ENCODE assay signal across 9 mouse cellular contexts in genomic region chr11:118198296-118198600, GRCm38 (mm10). TPM values are rescaled to one million over a fixed set of nuclear protein-coding genes. Genes with fewer than 3 reads are reported as not detected.
DNase-seq lines count a peak whose midpoint lies in the region; ATAC-seq lines count a peak whose summit lies in the region.
"Had no signal": no experiment of that assay in that cellular context is flagged by ENCODE, and none has a peak within 500 bp of the region (broad histone marks: within the 10 kb centered on the region; RNA-seq: fewer than 3 reads in every experiment).

No protein-coding gene starts in this region.

- WGBS in heart, embryonic 15.5 days: 39% methylated on average over 2 of the region's 2 CpGs
- WGBS in forebrain, embryonic 13.5 days: 2% methylated on average over 2 of the region's 2 CpGs
- WGBS in midbrain, embryonic 10.5 days: 60% methylated on average over 2 of the region's 2 CpGs
- 62% methylated on average over 2 of the region's 2 CpGs for WGBS in liver, embryonic 12.5 days (ENCODE audit: insufficient replicate concordance)

- no peak overlapping the region; the same call in 1 of the 2 replicates for H3K9ac ChIP-seq in heart, embryonic 15.5 days
- peak overlapping the region; percentile 57 for H3K9ac ChIP-seq in forebrain, embryonic 13.5 days
- no peak overlapping the region for H3K9ac ChIP-seq in liver, embryonic 12.5 days
- H3K9ac ChIP-seq: liver, postnatal 0 days had no signal

- H3K4me2 ChIP-seq in heart, embryonic 15.5 days: peak overlapping the region; percentile 48
- peak overlapping the region; percentile 53 for H3K4me2 ChIP-seq in forebrain, embryonic 13.5 days
- no peak overlapping the region for H3K4me2 ChIP-seq in liver, embryonic 12.5 days

- no peak for ATAC-seq in heart, embryonic 15.5 days (replicated peaks; ENCODE audit: insufficient number of reproducible peaks, insufficient read depth, low FRiP score, low read depth)
- 0 out of 2 replicates have a peak, but pooled peaks have one; percentile 9 for ATAC-seq in forebrain, embryonic 13.5 days
- ATAC-seq in liver, embryonic 12.5 days: no peak

- no peaks in the 10 kb centered on the region for H3K9me3 ChIP-seq in heart, embryonic 15.5 days (replicated peaks)
- H3K9me3 ChIP-seq in forebrain, embryonic 13.5 days (replicated peaks): no peaks in the 10 kb centered on the region
- H3K9me3 ChIP-seq in midbrain, embryonic 10.5 days (replicated peaks): no peaks in the 10 kb centered on the region
- no peaks in the 10 kb centered on the region for H3K9me3 ChIP-seq in liver, embryonic 12.5 days (replicated peaks)

- peaks cover 95% of the 10 kb centered on the region for H3K4me1 ChIP-seq in heart, embryonic 15.5 days (replicated peaks)
- H3K4me1 ChIP-seq in forebrain, embryonic 13.5 days: peaks cover 81% of the 10 kb centered on the region
- H3K4me1 ChIP-seq in midbrain, embryonic 10.5 days: peaks cover 73% of the 10 kb centered on the region
- H3K4me1 ChIP-seq in liver, embryonic 12.5 days: peaks cover 59% of the 10 kb centered on the region

- H3K27ac ChIP-seq in heart, embryonic 15.5 days: peak overlapping the region; percentile 66
- H3K27ac ChIP-seq in forebrain, embryonic 13.5 days: peak overlapping the region; percentile 93
- peak overlapping the region; percentile 85 for H3K27ac ChIP-seq in midbrain, embryonic 10.5 days (replicated peaks)
- H3K27ac ChIP-seq in liver, embryonic 12.5 days: no peak overlapping the region

- intact Hi-C loops in heart, postnatal 25 days (cut with DNase I): no loop called here

- no peaks in the 10 kb centered on the region for H3K27me3 ChIP-seq in heart, embryonic 15.5 days
- no peaks in the 10 kb centered on the region for H3K27me3 ChIP-seq in forebrain, embryonic 13.5 days
- H3K27me3 ChIP-seq in midbrain, embryonic 10.5 days (ENCODE audit: low read depth, poor library complexity, severe bottlenecking): no peaks in the 10 kb centered on the region
- H3K27me3 ChIP-seq in liver, embryonic 12.5 days (replicated peaks): peaks cover 7% of the 10 kb centered on the region

- H3K36me3 ChIP-seq in heart, embryonic 15.5 days: no peaks in the 10 kb centered on the region
- peaks cover 2% of the 10 kb centered on the region for H3K36me3 ChIP-seq in forebrain, embryonic 13.5 days (ENCODE audit: poor library complexity, severe bottlenecking)
- H3K36me3 ChIP-seq in midbrain, embryonic 10.5 days: 0 out of 2 replicates have a peak, but pooled peaks cover under 1% of the 10 kb centered on the region
- H3K36me3 ChIP-seq in liver, embryonic 12.5 days: no peaks in the 10 kb centered on the region

- no peak overlapping the region for H3K4me3 ChIP-seq in heart, embryonic 15.5 days
- peak overlapping the region; percentile 17 for H3K4me3 ChIP-seq in forebrain, embryonic 13.5 days
- H3K4me3 ChIP-seq in midbrain, embryonic 10.5 days: peak overlapping the region; percentile 24; the same call in 1 of the 2 replicates
- H3K4me3 ChIP-seq in liver, embryonic 12.5 days: no peak overlapping the region

- no peak for DNase-seq in heart, postnatal 25 days (ENCODE audit: low spot score)
- peak; percentile 64 to 66 for DNase-seq in cerebellum, postnatal 10 days
- DNase-seq in midbrain, embryonic 10.5 days (ENCODE audit: low spot score): no peak
- DNase-seq in ovary, postnatal 14 days (ENCODE audit: low spot score): no peak
- no peak for DNase-seq in ovary, postnatal 36 days (ENCODE audit: low spot score)

RNA-seq across cellular contexts. Expression of gene Cyth1, which starts 50.1 kb away (rescaled TPM):
- polyA plus RNA-seq in heart, embryonic 15.5 days (2015; fragmentation: Nextera tagmentation; extraction: Ambion mirVana): 18.0 and 24.4 TPM in 2 replicates
- total RNA-seq in heart, postnatal 25 days (2021): 10 to 100 TPM; 48.9 to 53.8 TPM
- polyA plus RNA-seq in forebrain, embryonic 13.5 days (2015; fragmentation: Nextera tagmentation; extraction: Ambion mirVana): 22.7 and 24.5 TPM in 2 replicates
- 11.3 and 14.9 TPM in 2 replicates for polyA plus RNA-seq in midbrain, embryonic 10.5 days (2016; fragmentation: Nextera tagmentation; extraction: Ambion mirVana)
- polyA plus RNA-seq in liver, embryonic 12.5 days (2016; fragmentation: Nextera tagmentation; extraction: Ambion mirVana): 4.7 and 5.4 TPM in 2 replicates

Comparison
In these comparisons a context has a peak if more than half of its experiments do, and no peak if none do; other contexts are left out.
1. H3K4me3 ChIP-seq: peak in forebrain, embryonic 13.5 days (single experiment) and midbrain, embryonic 10.5 days (single experiment); none in heart, embryonic 15.5 days (single experiment) and liver, embryonic 12.5 days (single experiment).
2. DNase-seq: peak in cerebellum, postnatal 10 days (2 of 2); none in heart, postnatal 25 days (single experiment), midbrain, embryonic 10.5 days (single experiment), ovary, postnatal 14 days (single experiment) and ovary, postnatal 36 days (single experiment).